Mouse (Mus musculus) CH12.LX (cell line): ENCODE results near the gene Cmtm3. TPM values are rescaled to one million over a fixed set of nuclear protein-coding genes. Genes with fewer than 3 reads are reported as not detected.

Source experiments
- DNase-seq: peaks from one replicate; pipeline ENCODE4 v3.0.0-alpha.2; 2013; ENCODE audit errors: extremely low read depth
- H3K27ac ChIP-seq: 2 replicates; pipeline ENCODE4 v1.5.1; 2012; ENCODE audit warnings: low read depth, mild to moderate bottlenecking, control low read depth, moderate library complexity; ENCODE audit not compliant: insufficient read depth
- H3K27me3 ChIP-seq: replicated peaks from 2 replicates; pipeline ENCODE3; 2012; ENCODE audit warnings: inconsistent platforms
- H3K36me3 ChIP-seq, 2 experiments: replicated peaks in 1 of 2; 2 replicates each; pipeline versions ENCODE3 to v1.6.1; 2012; ENCODE audit warnings: inconsistent platforms in 1 of 2, low read length in 1 of 2, mild to moderate bottlenecking in 1 of 2, mixed read lengths in 1 of 2, moderate library complexity in 1 of 2; ENCODE audit not compliant: control insufficient read depth in 1 of 2, insufficient read depth in 1 of 2
- H3K4me1 ChIP-seq, 2 experiments: 2 replicates each; pipeline ENCODE4 v1.6.1; 2012; ENCODE audit warnings: inconsistent platforms in 1 of 2, moderate library complexity in 1 of 2; ENCODE audit not compliant: insufficient read depth in 2 of 2, control insufficient read depth in 1 of 2
- H3K4me2 ChIP-seq: 2 replicates; pipeline ENCODE4 v1.6.1; 2012; ENCODE audit warnings: low read depth, mild to moderate bottlenecking, control low read depth; ENCODE audit not compliant: poor library complexity, insufficient read depth, severe bottlenecking
- H3K4me3 ChIP-seq, 3 experiments: fragments of 150-350 bp in 1 of 3; sonication (generic) in 1 of 3; replicated peaks in 1 of 3; 2 replicates each; pipeline versions ENCODE3 to v1.5.1; 2011 to 2012; ENCODE audit warnings: low read depth in 2 of 3, low read length in 2 of 3, mild to moderate bottlenecking in 2 of 3, moderate library complexity in 2 of 3, control low read depth in 1 of 3, improper control_type of control experiment in 1 of 3, inconsistent platforms in 1 of 3, mixed read lengths in 1 of 3; ENCODE audit not compliant: poor library complexity in 1 of 3
- H3K79me2 ChIP-seq: replicated peaks from 2 replicates; pipeline ENCODE4 v1.6.1; 2012; ENCODE audit warnings: mild to moderate bottlenecking, moderate library complexity; ENCODE audit not compliant: control insufficient read depth, poor library complexity, insufficient read depth, severe bottlenecking; ENCODE audit errors: extremely low read depth
- H3K9ac ChIP-seq: 2 replicates; pipeline ENCODE4 v1.6.1; 2012; ENCODE audit warnings: low read depth, mild to moderate bottlenecking, control low read depth, moderate library complexity; ENCODE audit not compliant: insufficient read depth
- H3K9me3 ChIP-seq: replicated peaks from 2 replicates; pipeline ENCODE3; 2012; ENCODE audit warnings: low read length, inconsistent platforms, mixed read lengths
- CHD1 ChIP-seq: IDR thresholded peaks from 2 replicates; pipeline ENCODE4 v1.6.1; 2012; ENCODE audit warnings: low read depth, low read length, improper control_type of control experiment, inconsistent platforms
- CHD2 ChIP-seq: IDR thresholded peaks from 2 replicates; pipeline ENCODE4 v1.6.1; 2011; ENCODE audit warnings: low read length, improper control_type of control experiment
- ETS1 ChIP-seq: conservative IDR thresholded peaks from 2 replicates; pipeline ENCODE4 v1.6.1; 2012; ENCODE audit warnings: low read depth, mild to moderate bottlenecking, inconsistent platforms, low read length, improper control_type of control experiment, moderate library complexity
- JUN ChIP-seq: IDR thresholded peaks from 2 replicates; pipeline ENCODE4 v1.6.1; 2011; ENCODE audit warnings: low read depth, mild to moderate bottlenecking, low read length, improper control_type of control experiment, moderate library complexity; ENCODE audit not compliant: insufficient read depth
- MAX ChIP-seq: IDR thresholded peaks from 2 replicates; pipeline ENCODE4 v1.6.1; 2011; ENCODE audit warnings: low read length, improper control_type of control experiment
- MEF2A ChIP-seq: IDR thresholded peaks from 2 replicates; pipeline ENCODE4 v1.6.1; 2014; ENCODE audit warnings: low read depth, mild to moderate bottlenecking, inconsistent platforms, low read length, improper control_type of control experiment, borderline replicate concordance
- MXI1 ChIP-seq: IDR thresholded peaks from 2 replicates; pipeline ENCODE4 v1.6.1; 2011; ENCODE audit warnings: mild to moderate bottlenecking, low read depth, low read length, improper control_type of control experiment
- NRF1 ChIP-seq: IDR thresholded peaks from 2 replicates; pipeline ENCODE4 v1.6.1; 2014; ENCODE audit warnings: low read depth, mild to moderate bottlenecking, inconsistent platforms, low read length, improper control_type of control experiment, moderate library complexity
- PAX5 ChIP-seq: IDR thresholded peaks from 2 replicates; pipeline ENCODE4 v1.6.1; 2012; ENCODE audit warnings: low read length, inconsistent platforms, mixed read lengths
- POLR2AphosphoS2 ChIP-seq: IDR thresholded peaks from 2 replicates; pipeline ENCODE4 v1.6.1; 2011; ENCODE audit warnings: low read depth, low read length, improper control_type of control experiment
- SIN3A ChIP-seq: IDR thresholded peaks from 2 replicates; pipeline ENCODE4 v1.6.1; 2012; ENCODE audit warnings: low read length, improper control_type of control experiment, inconsistent platforms
- TBP ChIP-seq: conservative IDR thresholded peaks from 2 replicates; pipeline ENCODE4 v1.6.1; 2011; ENCODE audit warnings: low read depth, low read length, improper control_type of control experiment
- TCF12 ChIP-seq: IDR thresholded peaks from 2 replicates; pipeline ENCODE4 v1.6.1; 2014; ENCODE audit warnings: low read depth, mild to moderate bottlenecking, inconsistent platforms, low read length, improper control_type of control experiment
- UBTF ChIP-seq: IDR thresholded peaks from 2 replicates; pipeline ENCODE4 v1.6.1; 2012; ENCODE audit warnings: low read depth, mild to moderate bottlenecking, inconsistent platforms, low read length, improper control_type of control experiment, moderate library complexity
- ZKSCAN1 ChIP-seq: IDR thresholded peaks from 2 replicates; pipeline ENCODE4 v1.6.1; 2012; ENCODE audit warnings: low read depth, inconsistent platforms, low read length, improper control_type of control experiment, borderline replicate concordance
- dilution Hi-C: fragments of 300-500 bp; cut with MboI; formaldehyde crosslinking; loops from 2 replicates; pipeline ENCODE4 v1.14.3; 2020; ENCODE audit warnings: low sequenced_read_pairs; ENCODE audit not compliant: extremely low pct_unique_long_range_greater_than_20kb, extremely low pct_ligation_motif_present
- in situ Hi-C: fragments of 300-500 bp; cut with MboI; formaldehyde crosslinking; loops from 3 replicates; pipeline ENCODE4 v1.14.3; 2019; ENCODE audit warnings: low sequenced_read_pairs, low pct_ligation_motif_present, low pct_unique_long_range_greater_than_20kb, mixed read lengths
- polyA plus RNA-seq: library from polyadenylated mRNA; unstranded; fragments of >175 nt; gene quantifications from 2 replicates; pipeline ENCODE4 v1.2.1, GENCODE M21; 2012; ENCODE audit warnings: low read depth; ENCODE audit not compliant: insufficient read length
- total RNA-seq, 2 experiments: library from RNA; depleted of rRNA; stranded (reverse); fragments of 300-350 nt in 1 of 2; fragments of >200 nt in 1 of 2; gene quantifications; 2 replicates each; pipeline ENCODE4 v1.2.3; 2012 to 2014

Gene Cmtm3
- total and polyA plus RNA-seq, 3 experiments = 3.9 to 11.0 (median 4.3) TPM

DNA sequence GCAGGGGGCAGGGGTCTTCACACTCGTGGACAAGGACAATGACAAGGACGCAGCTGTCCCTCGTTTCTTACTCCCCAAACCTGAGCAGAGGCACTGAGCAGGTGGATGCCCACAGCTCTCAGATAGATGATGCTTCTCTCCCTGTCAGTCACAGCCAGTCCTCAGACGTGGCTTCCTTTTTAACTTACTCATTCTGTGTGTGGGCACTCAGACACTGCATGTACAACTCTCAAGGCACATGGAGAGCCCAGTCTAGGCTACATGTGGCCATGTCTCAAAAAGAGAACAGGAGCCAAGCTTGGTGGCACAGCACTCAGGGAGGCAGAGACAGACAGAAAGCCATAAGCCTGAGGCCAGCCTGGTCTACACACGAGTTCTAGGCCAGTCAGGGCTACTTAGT, 36.7 kb downstream of the Cmtm3 start:
- in situ Hi-C loops (no loop called here), dilution Hi-C loops (no loop called here)
- no peaks in the 10 kb centered on the region for H3K27me3 ChIP-seq
- H3K36me3 ChIP-seq = peaks cover 0 to 3% of the 10 kb centered on the region in 2 experiments
- H3K4me2 ChIP-seq = no peak overlapping the region
- TF ChIP-seq POLR2AphosphoS2 = no peak
- TF ChIP-seq JUN = no peak
- TF ChIP-seq TBP = no peak
- no peak for TF ChIP-seq CHD2
- no peak for TF ChIP-seq TCF12
- TF ChIP-seq ZKSCAN1 = no peak
- TF ChIP-seq MXI1 = no peak
- no peak for TF ChIP-seq MAX
- no peak for TF ChIP-seq MEF2A
- TF ChIP-seq ETS1 = no peak
- H3K4me3 ChIP-seq = no peak overlapping the region
- H3K79me2 ChIP-seq = no peaks in the 10 kb centered on the region
- no peaks in the 10 kb centered on the region for H3K9me3 ChIP-seq
- no peak overlapping the region for H3K27ac ChIP-seq
- peaks cover 18 to 32% of the 10 kb centered on the region in 2 experiments for H3K4me1 ChIP-seq
- DNase-seq = no peak
- H3K9ac ChIP-seq = no peak overlapping the region

DNA sequence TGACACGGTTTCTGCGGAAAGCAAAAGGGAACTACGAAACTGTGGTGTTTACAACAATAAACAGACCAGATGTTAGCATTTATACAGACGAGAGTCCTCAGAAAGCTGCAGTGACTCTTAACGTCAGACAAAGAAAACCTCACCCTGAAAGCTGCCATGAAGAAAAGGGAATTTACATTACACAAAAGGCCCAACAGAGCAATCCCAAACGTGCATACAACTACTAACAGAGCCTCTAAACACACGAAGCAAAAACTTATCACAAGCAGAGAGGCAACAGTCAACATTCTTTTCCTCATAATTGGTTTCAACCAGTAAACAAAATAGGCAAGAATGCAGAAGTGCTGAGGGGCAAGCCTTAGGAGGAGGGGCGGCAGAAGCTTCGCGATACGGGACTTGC, 37.5 kb downstream of the Cmtm3 start:
- Histone ChIP-seq H3K4me3 (no peak overlapping the region), H3K4me2 (no peak overlapping the region), H3K9me3 (no peaks in the 10 kb centered on the region), H3K9ac (no peak overlapping the region), H3K27me3 (no peaks in the 10 kb centered on the region), H3K36me3 (no peaks in the 10 kb centered on the region), H3K27ac (no peak overlapping the region), H3K4me1 (peaks cover 13 to 28% of the 10 kb centered on the region in 2 experiments), H3K79me2 (no peaks in the 10 kb centered on the region)
- DNase-seq = no peak
- dilution Hi-C loops (no loop called here), in situ Hi-C loops (no loop called here)
- TF ChIP-seq UBTF = no peak
- no peak for TF ChIP-seq NRF1
- no peak for TF ChIP-seq CHD2
- TF ChIP-seq SIN3A = no peak
- no peak for TF ChIP-seq TBP
- TF ChIP-seq ETS1 = no peak

DNA sequence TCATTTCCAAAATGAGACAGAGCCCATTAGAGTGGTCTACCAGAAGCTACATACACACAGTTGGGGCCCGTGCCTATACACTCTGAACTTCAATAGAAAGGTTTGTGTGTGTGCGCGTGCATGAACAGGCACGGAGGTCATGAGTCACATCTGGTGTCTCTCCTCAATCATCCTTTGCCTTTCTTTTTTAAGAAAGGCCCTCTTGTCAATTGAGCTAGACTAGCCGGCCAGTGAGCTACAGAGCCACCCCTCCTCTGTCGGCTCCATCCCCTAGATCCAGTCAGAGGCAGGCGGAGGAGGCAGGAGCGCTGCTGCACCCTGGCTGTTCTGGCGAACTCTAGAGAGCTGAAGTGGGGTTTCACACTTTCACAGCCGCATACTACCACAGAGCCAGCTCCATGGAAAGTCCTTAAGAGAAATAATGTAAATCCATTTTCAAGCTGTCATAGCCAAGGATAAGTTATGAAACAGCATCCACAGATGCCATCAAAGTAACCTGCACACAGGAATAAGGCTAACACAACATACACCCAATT, 40.2 kb downstream of the Cmtm3 start:
- Histone ChIP-seq H3K4me1 (peaks cover 10 to 44% of the 10 kb centered on the region in 2 experiments; a peak in 3 of 4 replicates), H3K4me3 (no peak overlapping the region), H3K79me2 (no peaks in the 10 kb centered on the region)
- dilution Hi-C loops = no loop called here
- no peak for DNase-seq
- TF ChIP-seq TBP = no peak
- TF ChIP-seq CHD1 = no peak
- TF ChIP-seq JUN = no peak
- TF ChIP-seq PAX5 = no peak
- TF ChIP-seq, all 38 proteins: peak for 0
- no peaks in the 10 kb centered on the region for H3K9me3 ChIP-seq
- no peak overlapping the region for H3K27ac ChIP-seq
- H3K4me2 ChIP-seq = no peak overlapping the region
- no peak overlapping the region for H3K9ac ChIP-seq
- in situ Hi-C loops = no loop called here
- H3K27me3 ChIP-seq = no peaks in the 10 kb centered on the region
- H3K36me3 ChIP-seq = no peaks in the 10 kb centered on the region
